Mouse (Mus musculus): ENCODE measurements around the gene Ybey.

The Ybey gene

DNA sequence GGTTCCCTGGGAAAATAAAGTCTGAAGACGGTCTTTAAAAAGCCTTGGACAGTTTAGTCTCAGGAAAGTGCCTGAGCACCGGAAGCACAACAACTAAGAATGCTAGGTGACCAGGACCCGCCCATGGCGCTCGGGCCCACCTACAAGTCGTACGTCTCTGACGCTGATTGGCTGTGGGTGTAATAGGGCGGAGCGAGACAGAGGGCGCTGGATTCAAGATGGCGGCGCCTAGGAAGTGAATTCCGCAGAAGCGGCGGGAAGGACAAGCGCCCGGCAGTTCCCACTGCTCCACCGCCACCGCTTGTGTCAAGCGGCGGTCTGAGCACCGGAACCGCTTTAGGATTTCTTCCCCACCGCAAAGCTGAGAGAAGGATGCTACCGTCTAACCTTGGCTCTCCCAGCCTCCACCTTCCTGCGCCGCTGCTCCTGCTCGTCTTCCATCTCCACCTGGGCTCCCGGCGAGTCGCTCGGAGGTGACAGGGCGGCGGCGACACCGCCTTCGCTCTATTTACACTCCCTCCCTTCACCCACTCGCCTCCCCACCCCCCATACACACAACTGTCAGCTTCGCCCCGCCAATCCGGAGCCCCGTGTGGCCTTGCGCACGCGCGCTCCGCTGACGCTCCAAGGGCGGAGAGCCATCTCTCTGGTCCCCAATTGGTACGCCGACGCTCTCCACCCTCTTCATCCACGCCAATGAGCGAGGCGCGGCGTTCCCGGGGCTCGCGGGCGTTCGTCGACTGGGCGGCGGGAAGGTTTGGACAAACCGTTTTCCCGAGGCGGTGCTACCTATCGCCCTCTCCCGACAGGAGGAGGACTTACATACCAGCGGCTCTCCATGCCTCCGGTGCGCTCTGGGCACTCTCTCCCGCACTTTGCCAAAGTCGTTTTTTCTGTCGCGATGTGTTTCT is 26.5 kb downstream of the Ybey start, which contains the start of gene Pcnt:
Gene Pcnt, minus strand, starts transcription at position 609 of the 911 bp plus-strand sequence.
- peak; percentile 96 for DNase-seq (ENCODE audit: low spot score in 2 of 2)

GRCm38 (mm10) chr10:76440281-76440680 is 28.6 kb downstream of the Ybey start, which contains the start of gene AC141477.1:
Gene AC141477.1 (minus strand): TSS chr10:76440444.
- no peak for DNase-seq (ENCODE audit: low spot score in 2 of 2)

DNA sequence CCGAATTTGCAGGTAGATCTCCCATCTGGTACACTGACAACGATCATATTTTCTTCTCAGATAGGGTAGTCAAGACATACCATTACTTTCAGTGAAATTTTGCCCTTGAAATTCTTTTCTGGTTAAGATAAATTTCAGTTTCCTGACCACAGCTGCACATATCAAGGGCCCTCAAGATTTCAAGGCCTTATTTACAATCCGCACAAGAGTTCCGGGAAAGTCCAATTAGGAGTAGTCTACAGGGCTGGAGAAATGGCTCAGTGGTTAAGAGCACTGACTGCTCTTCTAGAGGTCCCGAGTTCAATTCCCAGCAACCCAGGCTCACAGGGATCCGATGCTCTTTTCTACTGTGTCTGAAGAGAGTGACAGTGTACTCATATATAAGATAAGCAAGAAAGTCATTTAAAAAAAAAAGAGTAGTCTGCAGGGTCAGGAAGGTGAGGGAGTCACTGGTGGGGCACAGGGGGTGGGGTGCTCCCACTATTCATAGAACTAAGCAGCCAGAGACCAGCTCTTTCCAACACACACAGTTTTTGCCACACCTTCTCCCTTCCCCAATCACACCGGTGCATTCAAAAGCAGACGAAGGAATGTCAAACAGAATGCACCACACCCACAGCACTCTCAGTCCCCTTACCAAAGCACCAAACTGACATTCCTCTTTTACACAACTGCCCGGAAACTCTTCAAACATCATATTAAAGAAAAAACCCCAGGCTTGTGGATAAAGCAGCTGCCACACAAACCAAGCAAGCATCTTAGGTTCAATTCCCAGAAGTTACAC is 29.6 kb downstream of the Ybey start:
- no peak for DNase-seq (ENCODE audit: low spot score in 2 of 2)

DNA sequence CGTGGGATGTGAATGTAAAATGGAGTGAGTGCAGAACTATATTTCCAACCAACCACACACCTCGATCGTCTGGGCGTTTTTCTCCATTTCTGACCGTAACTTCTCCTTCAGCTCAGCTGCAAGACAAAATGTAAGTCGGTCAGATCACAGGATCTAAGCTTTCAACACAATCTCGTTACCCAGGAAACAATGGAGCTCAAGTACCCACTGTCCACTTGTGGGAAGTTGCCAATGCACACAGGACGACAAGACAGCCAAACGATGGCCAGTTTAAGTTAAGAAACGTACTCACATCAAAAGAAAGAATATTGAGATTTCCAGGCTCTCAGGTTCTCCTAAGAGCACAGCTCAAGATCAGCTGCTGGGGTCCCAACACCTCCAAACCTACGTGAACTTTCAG is 35.0 kb downstream of the Ybey start:
- no peak for DNase-seq (ENCODE audit: low spot score in 2 of 2)

DNA sequence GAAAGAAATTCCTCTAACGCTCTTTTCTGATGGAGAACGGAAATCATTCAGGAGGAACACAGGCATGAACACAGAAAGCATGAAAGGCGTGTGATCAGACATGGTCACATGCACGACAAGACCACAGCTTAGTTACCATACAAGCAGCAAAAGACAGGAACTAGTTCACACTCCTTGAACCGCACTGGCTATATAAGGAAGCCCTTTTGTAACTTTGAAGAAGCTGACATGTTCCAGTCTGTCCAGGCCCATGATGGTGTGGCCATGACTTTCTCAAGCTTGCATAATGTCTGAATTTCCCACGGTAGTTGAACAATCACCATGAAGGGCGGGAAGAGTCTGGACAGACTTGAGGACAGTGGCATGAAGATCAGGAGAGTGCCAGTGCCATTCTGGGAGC is 43.2 kb downstream of the Ybey start:
- DNase-seq (ENCODE audit: low spot score in 2 of 2) = no peak

- DNase-seq (ENCODE audit: low spot score in 2 of 2) = peak; percentile 51 to 58
Observed at GRCm38 (mm10) chr10:76416811-76417210, 52.1 kb downstream of the Ybey start.
